Mouse (Mus musculus) hindbrain, embryonic 16.5 days (tissue): ENCODE data around the gene A630023A22Rik. TPM values are rescaled to one million over a fixed set of nuclear protein-coding genes. Genes with fewer than 3 reads are reported as not detected.

ENCODE experiments used
- ATAC-seq: fragments of 200-750 bp; cut with Nextera tagmentation; 2 replicates; pipeline ENCODE4 v1.8.0; 2017; ENCODE audit warnings: moderate TSS enrichment, moderate library complexity
- H3K27ac ChIP-seq: fragments of 300-500 bp; sonication (generic); 2 replicates; pipeline ENCODE4 v1.5.1; 2014; ENCODE audit warnings: low read depth, mild to moderate bottlenecking, control low read depth, low read length, moderate library complexity
- H3K27me3 ChIP-seq: fragments of 300-500 bp; sonication (generic); replicated peaks from 2 replicates; pipeline ENCODE4 v1.6.1; 2014; ENCODE audit warnings: low read length; ENCODE audit not compliant: control insufficient read depth, insufficient read depth
- H3K36me3 ChIP-seq: fragments of 300-500 bp; sonication (generic); 2 replicates; pipeline ENCODE4 v1.6.1; 2014; ENCODE audit warnings: mild to moderate bottlenecking, low read length, moderate library complexity, mixed read lengths; ENCODE audit not compliant: control insufficient read depth, insufficient read depth
- H3K4me1 ChIP-seq: fragments of 300-500 bp; sonication (generic); 2 replicates; pipeline ENCODE4 v1.6.1; 2014; ENCODE audit warnings: low read depth, low read length; ENCODE audit not compliant: control insufficient read depth, insufficient read depth
- H3K4me2 ChIP-seq: fragments of 300-500 bp; sonication (generic); 2 replicates; pipeline ENCODE4 v1.6.1; 2014; ENCODE audit warnings: mild to moderate bottlenecking, low read length, control low read depth, moderate library complexity
- H3K4me3 ChIP-seq: fragments of 300-500 bp; sonication (generic); 2 replicates; pipeline ENCODE4 v1.5.1; 2014; ENCODE audit warnings: mild to moderate bottlenecking, low read length, control low read depth, moderate library complexity
- H3K9ac ChIP-seq: fragments of 300-500 bp; sonication (generic); 2 replicates; pipeline ENCODE4 v1.6.1; 2014; ENCODE audit warnings: low read depth, mild to moderate bottlenecking, control low read depth, low read length, moderate library complexity
- H3K9me3 ChIP-seq: fragments of 300-500 bp; sonication (generic); 2 replicates; pipeline ENCODE4 v1.6.1; 2014; ENCODE audit warnings: mild to moderate bottlenecking, low read length, moderate library complexity; ENCODE audit not compliant: control insufficient read depth
- WGBS: fragments of 180-500 bp; shearing (Covaris S2); extraction: QIAGEN DNeasy Blood & Tissue Kit; methylation state at CpG from one replicate; pipeline ENCODE4 v1.1.7; 2014; 5-methylcytosine and 5-hydroxymethylcytosine counted together
- polyA plus RNA-seq: library from polyadenylated mRNA; unstranded; fragments of >200 nt; fragmentation: Nextera tagmentation; extraction: Ambion mirVana; gene quantifications from 2 replicates; pipeline ENCODE4 v1.2.1, GENCODE M21; 2015

Gene A630023A22Rik
- polyA plus RNA-seq, 1 experiment from 2014 or later = 0.30 TPM

GRCm38 (mm10) chr14:34120016-34120910, 17.7 kb upstream of the A630023A22Rik start:
- Histone ChIP-seq H3K4me2 (no peak overlapping the region), H3K9me3 (no peaks in the 10 kb centered on the region), H3K4me1 (no peaks in the 10 kb centered on the region), H3K4me3 (no peak overlapping the region), H3K27me3 (no peaks in the 10 kb centered on the region), H3K27ac (no peak overlapping the region), H3K9ac (no peak overlapping the region), H3K36me3 (no peaks in the 10 kb centered on the region)
- WGBS = 80% methylated on average over 12 of the region's 12 CpGs
- ATAC-seq = no peak

GRCm38 (mm10) chr14:34119046-34119723, 16.6 kb upstream of the A630023A22Rik start:
- no peak overlapping the region for H3K9ac ChIP-seq
- no peaks in the 10 kb centered on the region for H3K27me3 ChIP-seq
- H3K4me1 ChIP-seq = no peaks in the 10 kb centered on the region
- no peak overlapping the region for H3K4me2 ChIP-seq
- H3K27ac ChIP-seq = no peak overlapping the region
- no peaks in the 10 kb centered on the region for H3K36me3 ChIP-seq
- H3K4me3 ChIP-seq = no peak overlapping the region
- no peak for ATAC-seq
- WGBS = 81% methylated on average over 7 of the region's 7 CpGs
- H3K9me3 ChIP-seq = no peaks in the 10 kb centered on the region

- no peaks in the 10 kb centered on the region for H3K9me3 ChIP-seq
- H3K4me2 ChIP-seq = no peak overlapping the region
- 80% methylated on average over 4 of the region's 4 CpGs for WGBS
- H3K27me3 ChIP-seq = no peaks in the 10 kb centered on the region
- H3K4me1 ChIP-seq = no peaks in the 10 kb centered on the region
- no peak overlapping the region for H3K27ac ChIP-seq
- H3K4me3 ChIP-seq = no peak overlapping the region
- ATAC-seq = no peak
- no peak overlapping the region for H3K9ac ChIP-seq
- H3K36me3 ChIP-seq = no peaks in the 10 kb centered on the region
Observed at GRCm38 (mm10) chr14:34114311-34114710, 11.8 kb upstream of the A630023A22Rik start.

- Histone ChIP-seq H3K4me2 (no peak overlapping the region), H3K4me3 (no peak overlapping the region), H3K36me3 (no peaks in the 10 kb centered on the region), H3K27me3 (no peaks in the 10 kb centered on the region), H3K27ac (no peak overlapping the region), H3K4me1 (no peaks in the 10 kb centered on the region), H3K9ac (no peak overlapping the region), H3K9me3 (no peaks in the 10 kb centered on the region)
- 83% methylated on average over 4 of the region's 4 CpGs for WGBS
- ATAC-seq = no peak
Observed at GRCm38 (mm10) chr14:34107594-34107993, 5.0 kb upstream of the A630023A22Rik start.

- no peaks in the 10 kb centered on the region for H3K36me3 ChIP-seq
- ATAC-seq = no peak
- 63% methylated on average over 11 of the region's 12 CpGs for WGBS
- no peak overlapping the region for H3K27ac ChIP-seq
- H3K9ac ChIP-seq = no peak overlapping the region
- no peak overlapping the region for H3K4me3 ChIP-seq
- H3K9me3 ChIP-seq = no peaks in the 10 kb centered on the region
- H3K4me2 ChIP-seq = no peak overlapping the region
- no peaks in the 10 kb centered on the region for H3K4me1 ChIP-seq
- no peaks in the 10 kb centered on the region for H3K27me3 ChIP-seq
Observed at GRCm38 (mm10) chr14:34106389-34107062, 4.0 kb upstream of the A630023A22Rik start.

GRCm38 (mm10) chr14:34104892-34105291, 2.3 kb upstream of the A630023A22Rik start:
- Histone ChIP-seq H3K27me3 (no peaks in the 10 kb centered on the region), H3K36me3 (no peaks in the 10 kb centered on the region), H3K4me3 (no peak overlapping the region), H3K27ac (no peak overlapping the region), H3K9me3 (no peaks in the 10 kb centered on the region), H3K4me2 (no peak overlapping the region), H3K9ac (no peak overlapping the region), H3K4me1 (no peaks in the 10 kb centered on the region)
- ATAC-seq = peak; percentile 70
- WGBS = 23% methylated on average over 8 of the region's 8 CpGs

GRCm38 (mm10) chr14:34103855-34104254, 1.3 kb upstream of the A630023A22Rik start:
- H3K4me3 ChIP-seq = no peak overlapping the region
- H3K9ac ChIP-seq = no peak overlapping the region
- H3K27me3 ChIP-seq = no peaks in the 10 kb centered on the region
- no peaks in the 10 kb centered on the region for H3K4me1 ChIP-seq
- WGBS = 85% methylated on average over 3 of the region's 3 CpGs
- H3K4me2 ChIP-seq = no peak overlapping the region
- H3K27ac ChIP-seq = no peak overlapping the region
- ATAC-seq = no peak
- no peaks in the 10 kb centered on the region for H3K9me3 ChIP-seq
- H3K36me3 ChIP-seq = no peaks in the 10 kb centered on the region

GRCm38 (mm10) chr14:34096161-34096560, 6.4 kb downstream of the A630023A22Rik start:
- H3K4me2 ChIP-seq = no peak overlapping the region
- H3K9ac ChIP-seq = no peak overlapping the region
- ATAC-seq = no peak
- no peaks in the 10 kb centered on the region for H3K27me3 ChIP-seq
- WGBS = 68% methylated on average over 5 of the region's 5 CpGs
- H3K4me1 ChIP-seq = no peaks in the 10 kb centered on the region
- no peak overlapping the region for H3K4me3 ChIP-seq
- H3K36me3 ChIP-seq = no peaks in the 10 kb centered on the region
- no peaks in the 10 kb centered on the region for H3K9me3 ChIP-seq
- no peak overlapping the region for H3K27ac ChIP-seq

GRCm38 (mm10) chr14:34092856-34093255, 9.7 kb downstream of the A630023A22Rik start:
- Histone ChIP-seq H3K9ac (no peak overlapping the region), H3K27me3 (no peaks in the 10 kb centered on the region), H3K4me1 (no peaks in the 10 kb centered on the region), H3K4me2 (no peak overlapping the region), H3K27ac (no peak overlapping the region), H3K36me3 (no peaks in the 10 kb centered on the region), H3K4me3 (no peak overlapping the region), H3K9me3 (no peaks in the 10 kb centered on the region)
- no peak for ATAC-seq
- WGBS = 100% methylated on average over 1 of the region's 1 CpGs
